Mouse (Mus musculus) layer of hippocampus, postnatal 36 days (tissue): ENCODE results near the gene Eps15l1. TPM values are rescaled to one million over a fixed set of nuclear protein-coding genes. Genes with fewer than 3 reads are reported as not detected.

Experiments
- DNase-seq, 2 experiments: peaks; one replicate each; pipeline ENCODE4 v3.0.0; 2022
- total RNA-seq, 2 experiments: library from RNA; stranded (reverse); gene quantifications; 2 replicates each; pipeline ENCODE4 v1.2.3; 2021

Gene Eps15l1
- total RNA-seq, 2 experiments from 2014 or later: 63.6 to 73.8 TPM

GRCm38 (mm10) chr8:72350727-72351126 lies 70.5 kb downstream of the Eps15l1 start:
- no peak for DNase-seq

- no peak for DNase-seq
Observed at GRCm38 (mm10) chr8:72349838-72350237, 71.4 kb downstream of the Eps15l1 start.

GRCm38 (mm10) chr8:72348956-72349355 lies 72.3 kb downstream of the Eps15l1 start:
- DNase-seq: no peak

GRCm38 (mm10) chr8:72348114-72348513 lies 73.1 kb downstream of the Eps15l1 start:
- no peak for DNase-seq

- no peak for DNase-seq
Observed at GRCm38 (mm10) chr8:72347553-72347952, 73.7 kb downstream of the Eps15l1 start.

- no peak for DNase-seq
Observed at GRCm38 (mm10) chr8:72343725-72344124, 77.5 kb downstream of the Eps15l1 start.

GRCm38 (mm10) chr8:72342556-72343300 lies 78.5 kb downstream of the Eps15l1 start:
- DNase-seq: no peak

GRCm38 (mm10) chr8:72337034-72337433 lies 84.2 kb downstream of the Eps15l1 start:
- DNase-seq: no peak

- DNase-seq: no peak
Observed at GRCm38 (mm10) chr8:72336273-72336672, 85.0 kb downstream of the Eps15l1 start.

GRCm38 (mm10) chr8:72334144-72334641 lies 87.1 kb downstream of the Eps15l1 start:
- no peak for DNase-seq

GRCm38 (mm10) chr8:72333429-72334143 lies 87.7 kb downstream of the Eps15l1 start:
- DNase-seq: no peak

GRCm38 (mm10) chr8:72331631-72332030 lies 89.6 kb downstream of the Eps15l1 start:
- no peak for DNase-seq

- DNase-seq: no peak
Observed at GRCm38 (mm10) chr8:72330806-72331516, 90.3 kb downstream of the Eps15l1 start.

- no peak for DNase-seq
Observed at GRCm38 (mm10) chr8:72329116-72329515, 92.1 kb downstream of the Eps15l1 start.

GRCm38 (mm10) chr8:72324708-72325107 lies 96.6 kb downstream of the Eps15l1 start:
- DNase-seq: no peak

- DNase-seq: no peak
Observed at GRCm38 (mm10) chr8:72324036-72324706, 97.1 kb downstream of the Eps15l1 start.

GRCm38 (mm10) chr8:72323131-72323725 lies 98.0 kb downstream of the Eps15l1 start:
- no peak for DNase-seq

- no peak for DNase-seq
Observed at GRCm38 (mm10) chr8:72322471-72322889, 98.8 kb downstream of the Eps15l1 start.

GRCm38 (mm10) chr8:72321635-72322441 lies 99.4 kb downstream of the Eps15l1 start:
- DNase-seq: no peak

GRCm38 (mm10) chr8:72320803-72321583 lies 100.3 kb downstream of the Eps15l1 start:
- DNase-seq: no peak
